Mouse (Mus musculus): ENCODE data around the gene Tjp3. TPM values are rescaled to one million over a fixed set of nuclear protein-coding genes. Genes with fewer than 3 reads are reported as not detected.

The Tjp3 gene
- polyA plus RNA-seq, 1 experiment, result 0.51 TPM

DNA sequence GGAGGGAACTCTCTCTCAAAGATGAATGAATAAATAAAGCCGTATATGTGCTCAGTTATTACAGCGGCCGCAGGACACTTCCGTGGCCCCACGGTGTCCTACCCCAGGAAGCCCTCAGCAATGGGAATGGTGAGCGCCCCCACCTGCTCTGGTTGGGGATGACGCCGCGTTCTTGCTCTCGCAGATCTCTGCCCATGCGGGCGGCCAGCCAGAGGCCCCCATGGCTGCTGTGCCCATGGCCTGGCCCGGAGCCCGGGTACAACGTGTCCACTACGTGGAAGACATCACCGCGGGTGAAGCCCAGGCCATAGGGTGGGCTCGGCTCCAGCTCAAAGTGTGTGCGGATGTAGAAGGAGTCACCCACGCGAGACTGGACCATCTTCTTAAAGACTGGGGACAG, 13.7 kb downstream of the Tjp3 start:
- Histone ChIP-seq H3K27ac (ENCODE audit: insufficient read depth, low read length) (no peak overlapping the region), H3K4me3 (replicated peaks; ENCODE audit: insufficient read depth, low read depth, low read length) (no peak overlapping the region), H3K27me3 (ENCODE audit: control insufficient read depth, insufficient read depth, low read length) (no peaks in the 10 kb centered on the region), H3K4me1 (ENCODE audit: control insufficient read depth, insufficient read depth, low read length) (no peaks in the 10 kb centered on the region; the same call in 1 of the 2 replicates)
- TF ChIP-seq CTCF (IDR thresholded peaks at IDR 0.05; ENCODE audit: borderline replicate concordance, insufficient read depth, low read depth, low read length), result no peak
- TF ChIP-seq POLR2A (IDR thresholded peaks at IDR 0.05; ENCODE audit: borderline replicate concordance, insufficient read depth, low read length), result no peak
- 30% methylated on average over 22 of the region's 22 CpGs for WGBS
- no peak for DNase-seq

DNA sequence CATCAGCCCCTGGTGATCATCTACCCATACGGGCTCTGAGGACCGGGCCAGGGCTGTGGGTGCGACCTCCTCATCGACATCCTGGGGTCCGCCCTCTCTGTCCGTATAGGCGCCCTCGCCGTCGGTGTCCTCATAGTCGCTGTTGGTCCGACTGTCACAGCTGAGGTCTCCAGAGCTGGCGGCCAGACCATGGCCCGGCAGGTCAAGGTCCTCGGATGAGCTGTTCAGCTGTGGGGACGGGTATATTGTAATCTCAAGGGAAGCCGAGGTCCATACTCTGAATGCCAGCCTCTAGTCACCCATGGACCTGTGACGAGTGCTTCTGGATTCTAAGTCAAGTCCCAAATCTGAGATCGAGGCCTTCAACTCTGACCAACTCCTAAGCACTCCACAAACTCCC, 17.5 kb downstream of the Tjp3 start:
- peaks cover 4% of the 10 kb centered on the region for H3K4me1 ChIP-seq (ENCODE audit: control insufficient read depth, insufficient read depth, low read length)
- H3K27me3 ChIP-seq (ENCODE audit: control insufficient read depth, insufficient read depth, low read length), result no peaks in the 10 kb centered on the region
- no peak overlapping the region for H3K4me3 ChIP-seq (replicated peaks; ENCODE audit: insufficient read depth, low read depth, low read length)
- 92% methylated on average over 19 of the region's 19 CpGs for WGBS
- no peak for TF ChIP-seq CTCF (IDR thresholded peaks at IDR 0.05; ENCODE audit: borderline replicate concordance, insufficient read depth, low read depth, low read length)
- no peak for TF ChIP-seq POLR2A (IDR thresholded peaks at IDR 0.05; ENCODE audit: borderline replicate concordance, insufficient read depth, low read length)
- H3K27ac ChIP-seq (ENCODE audit: insufficient read depth, low read length), result no peak overlapping the region
- no peak for DNase-seq

- no peak for DNase-seq
- H3K4me3 ChIP-seq (replicated peaks; ENCODE audit: insufficient read depth, low read depth, low read length), result no peak overlapping the region
- H3K27ac ChIP-seq (ENCODE audit: insufficient read depth, low read length), result no peak overlapping the region
- H3K4me1 ChIP-seq (ENCODE audit: control insufficient read depth, insufficient read depth, low read length), result peaks cover 4% of the 10 kb centered on the region
- no peak for TF ChIP-seq POLR2A (IDR thresholded peaks at IDR 0.05; ENCODE audit: borderline replicate concordance, insufficient read depth, low read length)
- no peak for TF ChIP-seq CTCF (IDR thresholded peaks at IDR 0.05; ENCODE audit: borderline replicate concordance, insufficient read depth, low read depth, low read length)
- no peaks in the 10 kb centered on the region for H3K27me3 ChIP-seq (ENCODE audit: control insufficient read depth, insufficient read depth, low read length)
- WGBS, result 81% methylated on average over 21 of the region's 21 CpGs
Observed at GRCm38 (mm10) chr10:81272356-81272755, 19.0 kb downstream of the Tjp3 start.

DNA sequence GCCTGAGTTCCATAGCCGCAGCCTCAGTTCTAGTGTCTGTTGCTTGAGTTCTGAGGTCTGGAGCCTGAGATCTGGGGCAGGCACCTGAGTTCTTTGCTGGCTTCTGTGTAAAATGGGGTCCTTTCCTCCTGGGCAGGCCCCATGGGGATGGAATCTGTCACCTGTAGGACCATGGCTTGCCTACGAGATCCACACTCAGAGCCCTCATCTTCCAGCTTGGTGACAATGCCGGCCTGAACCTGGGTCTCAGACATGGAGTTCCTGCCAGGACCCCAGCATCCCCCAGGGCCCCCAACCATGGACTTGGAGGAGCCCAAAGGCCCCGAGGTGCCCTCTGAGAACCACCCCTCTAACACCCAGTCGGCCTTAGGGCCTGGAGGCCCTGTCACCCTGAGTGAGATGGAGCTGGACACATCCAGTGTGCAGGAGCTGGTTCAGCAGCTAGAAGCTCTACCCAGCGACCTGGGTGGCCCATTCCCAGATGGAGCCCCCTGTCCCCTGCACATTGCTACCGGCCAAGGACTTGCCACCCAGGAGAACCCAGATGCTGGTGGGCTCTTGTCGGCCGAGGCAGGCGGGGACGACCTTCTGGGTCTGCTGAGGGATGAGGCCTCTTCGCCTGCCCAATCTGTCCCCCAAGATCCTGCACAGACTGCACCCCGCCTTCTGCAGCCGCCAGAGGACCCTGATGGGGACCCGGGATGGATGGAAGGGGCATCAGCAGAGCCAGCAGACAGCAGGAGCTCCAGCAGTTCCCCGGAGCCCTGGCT, 22.6 kb downstream of the Tjp3 start:
- peak overlapping the region; percentile 53; the same call in 1 of the 2 replicates for H3K27ac ChIP-seq (ENCODE audit: insufficient read depth, low read length)
- WGBS, result 56% methylated on average over 16 of the region's 16 CpGs
- peak overlapping the region; percentile 83 for H3K4me3 ChIP-seq (replicated peaks; ENCODE audit: insufficient read depth, low read depth, low read length)
- H3K4me1 ChIP-seq (ENCODE audit: control insufficient read depth, insufficient read depth, low read length), result peaks cover 7% of the 10 kb centered on the region
- DNase-seq, result no peak
- TF ChIP-seq POLR2A (IDR thresholded peaks at IDR 0.05; ENCODE audit: borderline replicate concordance, insufficient read depth, low read length) (no peak), CTCF (IDR thresholded peaks at IDR 0.05; ENCODE audit: borderline replicate concordance, insufficient read depth, low read depth, low read length) (no peak)
- no peaks in the 10 kb centered on the region for H3K27me3 ChIP-seq (ENCODE audit: control insufficient read depth, insufficient read depth, low read length)

DNA sequence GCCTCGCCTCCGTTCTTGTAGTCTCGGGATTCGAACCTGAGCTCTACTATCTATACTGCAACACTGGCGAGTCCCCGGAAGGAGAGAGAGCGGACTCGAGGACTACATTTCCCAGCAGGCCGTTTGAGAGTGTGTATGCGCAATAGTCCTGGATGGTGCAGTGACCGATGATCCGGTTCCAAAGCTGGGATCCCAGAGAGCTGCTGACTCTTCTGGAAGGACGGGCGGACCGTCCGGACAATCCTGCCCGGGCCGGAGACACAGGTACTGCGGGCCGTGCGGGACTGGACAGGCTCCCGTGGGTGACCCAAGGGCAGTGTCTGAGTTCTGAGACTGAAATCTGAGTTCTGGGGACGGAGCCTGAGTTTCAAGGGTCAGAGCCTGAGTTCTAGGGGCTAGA, 23.3 kb downstream of the Tjp3 start:
- peak; percentile 86 to 92 for DNase-seq
- Histone ChIP-seq H3K4me1 (ENCODE audit: control insufficient read depth, insufficient read depth, low read length) (peaks cover 7% of the 10 kb centered on the region), H3K27me3 (ENCODE audit: control insufficient read depth, insufficient read depth, low read length) (no peaks in the 10 kb centered on the region), H3K27ac (ENCODE audit: insufficient read depth, low read length) (peak overlapping the region; percentile 53), H3K4me3 (replicated peaks; ENCODE audit: insufficient read depth, low read depth, low read length) (peak overlapping the region; percentile 83)
- no peak for TF ChIP-seq CTCF (IDR thresholded peaks at IDR 0.05; ENCODE audit: borderline replicate concordance, insufficient read depth, low read depth, low read length)
- TF ChIP-seq POLR2A (IDR thresholded peaks at IDR 0.05; ENCODE audit: borderline replicate concordance, insufficient read depth, low read length), result peak; percentile 82
- 1% methylated on average over 23 of the region's 23 CpGs for WGBS

- peak within 1 kb of the TSS; percentile 78 for H3K27ac ChIP-seq (ENCODE audit: insufficient read depth, low read length)
- peak; percentile 96 to 99 for DNase-seq
- peaks cover 7% of the 10 kb centered on the region for H3K4me1 ChIP-seq (ENCODE audit: control insufficient read depth, insufficient read depth, low read length)
- peak; percentile 64; the same call in 1 of the 2 replicates for TF ChIP-seq POLR2A (IDR thresholded peaks at IDR 0.05; ENCODE audit: borderline replicate concordance, insufficient read depth, low read length)
- TF ChIP-seq CTCF (IDR thresholded peaks at IDR 0.05; ENCODE audit: borderline replicate concordance, insufficient read depth, low read depth, low read length), result no peak
- under 1% methylated on average over 48 of the region's 48 CpGs for WGBS
- no peaks in the 10 kb centered on the region for H3K27me3 ChIP-seq (ENCODE audit: control insufficient read depth, insufficient read depth, low read length)
- peak within 1 kb of the TSS; percentile 83 for H3K4me3 ChIP-seq (replicated peaks; ENCODE audit: insufficient read depth, low read depth, low read length)
Observed at GRCm38 (mm10) chr10:81266211-81267105, 24.9 kb downstream of the Tjp3 start, which contains the start of the genes Mrpl54 and Apba3. Mrpl54 (minus strand) TSS chr10:81266934. Apba3 (plus strand) TSS chr10:81266960.

DNA sequence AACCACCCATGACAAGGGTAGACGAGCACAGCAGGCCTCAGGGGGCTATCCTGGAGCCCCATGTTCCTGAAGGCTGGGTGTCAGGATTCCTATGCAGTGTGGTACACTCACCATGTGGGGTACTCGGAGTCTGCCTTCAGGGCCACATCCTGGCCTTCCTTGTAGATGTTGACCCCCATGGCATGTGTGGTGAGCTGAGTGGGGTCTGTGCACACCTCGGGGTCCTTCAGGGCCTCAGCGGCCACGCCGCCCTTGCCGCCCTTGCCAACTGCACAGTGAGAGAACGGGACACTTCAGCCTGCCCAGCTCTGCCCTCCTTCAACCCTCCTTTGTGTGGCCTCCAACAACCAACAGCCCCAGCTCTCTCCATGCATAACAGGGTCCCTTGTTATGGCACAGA, 25.8 kb downstream of the Tjp3 start:
- no peak overlapping the region for H3K27ac ChIP-seq (ENCODE audit: insufficient read depth, low read length)
- H3K4me1 ChIP-seq (ENCODE audit: control insufficient read depth, insufficient read depth, low read length), result peaks cover 7% of the 10 kb centered on the region
- H3K4me3 ChIP-seq (replicated peaks; ENCODE audit: insufficient read depth, low read depth, low read length), result no peak overlapping the region
- H3K27me3 ChIP-seq (ENCODE audit: control insufficient read depth, insufficient read depth, low read length), result no peaks in the 10 kb centered on the region
- 87% methylated on average over 8 of the region's 8 CpGs for WGBS
- TF ChIP-seq POLR2A (IDR thresholded peaks at IDR 0.05; ENCODE audit: borderline replicate concordance, insufficient read depth, low read length) (no peak), CTCF (IDR thresholded peaks at IDR 0.05; ENCODE audit: borderline replicate concordance, insufficient read depth, low read depth, low read length) (no peak)
- no peak for DNase-seq

Measured in cerebellum, adult 2 months (tissue).